Mouse (Mus musculus) lung, postnatal 10 days (tissue): ENCODE measurements around the gene Ctsm.
"Not testable (repeated sequence)": the region's sequence is repeated elsewhere in the genome, so short reads cannot be mapped to it uniquely, and the experiment has no call there.

Experiments
- DNase-seq: peaks from one replicate; pipeline ENCODE4 v3.0.0; 2021

Gene Ctsm

DNA sequence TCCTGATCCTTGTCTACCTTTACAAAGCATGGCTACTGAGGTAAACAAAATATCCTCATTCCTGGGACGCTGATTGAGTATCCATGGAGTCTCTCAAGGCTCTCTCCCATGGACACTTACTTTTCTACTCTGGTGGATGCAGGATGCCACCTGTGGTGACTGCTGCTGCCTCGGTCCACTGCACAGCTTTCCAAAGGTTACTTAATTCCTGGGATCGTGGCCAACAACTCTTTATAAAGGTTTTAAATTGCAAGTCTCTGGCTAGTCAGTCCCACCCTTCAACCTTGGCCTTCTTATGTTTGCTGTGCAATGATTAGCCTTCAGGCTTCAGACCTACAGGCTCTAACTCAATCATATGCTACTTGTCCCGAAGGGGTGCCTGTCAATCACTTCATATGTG, at the start of gene Ctsm:
Ctsm (minus strand) TSS at position 209 of the 400 bp plus-strand sequence.
- DNase-seq = no peak

DNA sequence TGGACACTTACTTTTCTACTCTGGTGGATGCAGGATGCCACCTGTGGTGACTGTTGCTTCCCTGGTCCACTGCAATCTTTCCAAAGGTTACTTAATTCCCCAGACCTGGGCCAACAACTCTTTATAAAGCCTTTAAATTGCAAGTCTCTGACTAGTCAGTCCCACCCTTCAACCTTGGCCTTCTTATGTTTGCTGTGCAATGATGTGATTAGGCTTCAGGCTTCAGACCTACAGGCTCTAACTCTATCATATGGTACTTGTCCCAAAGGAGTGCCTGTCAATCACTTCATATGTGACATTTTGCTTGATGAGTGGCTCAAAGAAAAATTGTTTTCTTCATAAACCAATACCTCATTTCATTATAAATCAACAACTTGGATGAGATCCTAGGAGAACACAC, 28.4 kb upstream of the Ctsm start, which contains the start of gene Cts3:
Cts3 (minus strand) TSS at position 101 of the 400 bp plus-strand sequence.
- DNase-seq = no peak

DNA sequence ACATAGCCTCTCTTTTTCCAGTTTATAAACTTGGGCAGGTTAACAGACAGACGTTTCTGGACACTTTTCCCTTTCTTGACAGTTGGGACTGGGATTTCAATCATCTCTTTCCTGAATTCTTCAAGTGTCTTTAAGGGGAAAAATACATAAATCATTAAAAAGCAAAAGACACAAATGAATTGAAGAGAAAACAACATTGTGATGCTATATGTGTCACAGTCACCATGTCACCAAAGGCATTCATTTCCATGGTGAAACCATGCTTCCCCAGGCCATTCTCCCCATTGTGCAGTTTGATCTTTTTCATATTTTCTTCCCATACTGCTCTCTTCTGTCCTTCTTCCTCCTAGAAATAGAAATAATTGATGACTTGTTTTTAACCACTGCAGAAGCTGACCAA, 26.4 kb upstream of the Ctsm start, which contains the start of gene Gm49352:
Gm49352 (minus strand) TSS at position 101 of the 400 bp plus-strand sequence.
- DNase-seq = not testable (repeated sequence)
